In genomic region chr11:4293481-4293880, GRCm38 (mm10) we compare ENCODE assay signal across 30 mouse cellular contexts. TPM values are rescaled to one million over a fixed set of nuclear protein-coding genes. Genes with fewer than 3 reads are reported as not detected.
"Had no signal": no experiment of that assay in that cellular context is flagged by ENCODE, and none has a peak within 500 bp of the region (broad histone marks: within the 10 kb centered on the region; RNA-seq: fewer than 3 reads in every experiment).

No protein-coding gene starts in this region.

- H3K36me3 ChIP-seq: heart, embryonic 10.5 days; hindbrain, embryonic 10.5 days; hindbrain, embryonic 12.5 days; intestine, embryonic 15.5 days; limb, embryonic 10.5 days; limb, embryonic 12.5 days had no signal

- DNase-seq: gastrocnemius, postnatal 25 days; heart, postnatal 4 days; kidney, adult 18-20 months; kidney, adult 8-10 months; kidney, postnatal 10 days; kidney, postnatal 25 days; kidney, postnatal 4 days; liver had no signal

- H3K27ac ChIP-seq: heart, embryonic 10.5 days; hindbrain, embryonic 10.5 days; hindbrain, embryonic 12.5 days; hindbrain, embryonic 14.5 days; intestine, embryonic 15.5 days; layer of hippocampus, adult 2 months; left cerebral cortex, adult 2 months; limb, embryonic 10.5 days; limb, embryonic 12.5 days; liver, embryonic 14.5 days had no signal

- H3K9me3 ChIP-seq: heart, embryonic 10.5 days; hindbrain, embryonic 10.5 days; hindbrain, embryonic 12.5 days; intestine, embryonic 15.5 days; limb, embryonic 10.5 days; limb, embryonic 12.5 days had no signal

- ATAC-seq: hindbrain, embryonic 16.5 days; inflammation-experienced regulatory T-cells, adult 6 months; intestine, embryonic 15.5 days had no signal

- H3K9ac ChIP-seq: hindbrain, embryonic 12.5 days; hindbrain, embryonic 14.5 days; intestine, embryonic 15.5 days; limb, embryonic 12.5 days had no signal

- H3K4me3 ChIP-seq: heart, embryonic 10.5 days; hindbrain, embryonic 10.5 days; hindbrain, embryonic 12.5 days; intestine, embryonic 15.5 days; layer of hippocampus, adult 2 months; left cerebral cortex, adult 2 months; limb, embryonic 10.5 days; limb, embryonic 12.5 days had no signal

- H3K4me2 ChIP-seq: hindbrain, embryonic 12.5 days; hindbrain, embryonic 14.5 days; intestine, embryonic 15.5 days; limb, embryonic 12.5 days had no signal

- H3K27me3 ChIP-seq: hindbrain, embryonic 12.5 days; intestine, embryonic 15.5 days had no signal

RNA-seq across cellular contexts. Expression of gene Lif, which starts 36.1 kb away (rescaled TPM):
- polyA plus RNA-seq: hindbrain, embryonic 12.5 days; hindbrain, embryonic 14.5 days; kidney, embryonic 14.5 days; liver, embryonic 11.5 days; liver, embryonic 16.5 days had no signal

RNA-seq across cellular contexts. Expression of gene Osm, which starts 57.3 kb away (rescaled TPM):
- total RNA-seq: gastrocnemius, adult 8-10 months; gastrocnemius, postnatal 25 days; heart, postnatal 10 days; layer of hippocampus, postnatal 10 days; left cerebral cortex, adult 2 months; left cerebral cortex, postnatal 14 days; left cerebral cortex, postnatal 36 days had no signal
- polyA plus RNA-seq: heart, embryonic 14.5 days; hindbrain, embryonic 12.5 days; hindbrain, embryonic 14.5 days; hindbrain, embryonic 16.5 days; kidney, embryonic 14.5 days; kidney, embryonic 16.5 days; limb, embryonic 10.5 days; limb, embryonic 12.5 days had no signal
